ENCODE assay signal across 29 mouse cellular contexts in genomic region chr11:69711082-69711481, GRCm38 (mm10). TPM values are rescaled to one million over a fixed set of nuclear protein-coding genes. Genes with fewer than 3 reads are reported as not detected.
DNase-seq lines count a peak whose midpoint lies in the region; ATAC-seq and TF ChIP-seq lines count a peak whose summit lies in the region.
"Had no signal": no experiment of that assay in that cellular context is flagged by ENCODE, and none has a peak within 500 bp of the region (broad histone marks: within the 10 kb centered on the region; RNA-seq: fewer than 3 reads in every experiment).

No protein-coding gene starts in this region.

- H3K27me3 ChIP-seq in liver, embryonic 12.5 days (replicated peaks), result no peaks in the 10 kb centered on the region
- H3K27me3 ChIP-seq in liver, embryonic 11.5 days (replicated peaks; ENCODE audit: control insufficient read depth, insufficient read depth, low read length), result no peaks in the 10 kb centered on the region
- no peaks in the 10 kb centered on the region for H3K27me3 ChIP-seq in liver, embryonic 14.5 days (ENCODE audit: control insufficient read depth, insufficient read depth, low read length)
- no peaks in the 10 kb centered on the region for H3K27me3 ChIP-seq in liver, postnatal 0 days (ENCODE audit: insufficient read depth, low read length)
- H3K27me3 ChIP-seq in ES-Bruce4 (ENCODE audit: control insufficient read depth, insufficient read depth, low read length, poor library complexity, severe bottlenecking), result no peaks in the 10 kb centered on the region
- H3K27me3 ChIP-seq: CH12.LX; embryonic facial prominence, embryonic 12.5 days; forebrain, embryonic 13.5 days; forebrain, embryonic 15.5 days had no signal

- no peak for ATAC-seq in liver, embryonic 12.5 days
- no peak for ATAC-seq in liver, embryonic 11.5 days (replicated peaks; ENCODE audit: low FRiP score)
- no peak for ATAC-seq in liver, embryonic 14.5 days (ENCODE audit: insufficient read depth)
- ATAC-seq in liver, postnatal 0 days, result no peak
- ATAC-seq: activated CD4-positive, CD25-positive, alpha-beta regulatory T cell, adult 4 months; CD4-positive, CD25-positive, alpha-beta regulatory T cell, adult 4 months; forebrain, embryonic 13.5 days; forebrain, embryonic 15.5 days; forebrain, postnatal 0 days had no signal

- WGBS in liver, embryonic 12.5 days (ENCODE audit: insufficient replicate concordance), result 62% methylated on average over 2 of the region's 2 CpGs
- 79% methylated on average over 2 of the region's 2 CpGs for WGBS in liver, embryonic 11.5 days
- WGBS in liver, embryonic 14.5 days (ENCODE audit: insufficient replicate concordance), result 67% methylated on average over 2 of the region's 2 CpGs
- 72% methylated on average over 2 of the region's 2 CpGs for WGBS in liver, postnatal 0 days (ENCODE audit: insufficient replicate concordance)

- no peak overlapping the region for H3K4me2 ChIP-seq in liver, embryonic 12.5 days
- no peak overlapping the region for H3K4me2 ChIP-seq in liver, embryonic 11.5 days
- H3K4me2 ChIP-seq in liver, embryonic 14.5 days (ENCODE audit: low read depth), result no peak overlapping the region
- H3K4me2 ChIP-seq in liver, postnatal 0 days (ENCODE audit: low read depth, low read length), result no peak overlapping the region
- H3K4me2 ChIP-seq: embryonic facial prominence, embryonic 12.5 days; forebrain, embryonic 13.5 days; forebrain, embryonic 15.5 days had no signal

- no peak for TF ChIP-seq CTCF in liver, embryonic 14.5 days (IDR thresholded peaks at IDR 0.05; ENCODE audit: low read depth)
- no peak for TF ChIP-seq CTCF in liver, postnatal 0 days (IDR thresholded peaks at IDR 0.05; ENCODE audit: low read depth)
- no peak for TF ChIP-seq CTCF in ES-Bruce4 (IDR thresholded peaks at IDR 0.05; ENCODE audit: low read depth, low read length)

- H3K4me3 ChIP-seq in liver, embryonic 12.5 days, result no peak overlapping the region
- H3K4me3 ChIP-seq in liver, embryonic 11.5 days (ENCODE audit: low read depth, low read length), result no peak overlapping the region
- H3K4me3 ChIP-seq in liver, embryonic 14.5 days (ENCODE audit: insufficient read depth in 1 of 2, low read depth in 2 of 2, low read length in 2 of 2), result no peak overlapping the region
- no peak overlapping the region for H3K4me3 ChIP-seq in liver, postnatal 0 days (ENCODE audit: low read depth, low read length)
- H3K4me3 ChIP-seq in ES-Bruce4 (ENCODE audit: low read depth, low read length), result no peak overlapping the region
- H3K4me3 ChIP-seq in ES-E14 (ENCODE audit: insufficient read depth in 1 of 2, low read depth in 1 of 2, low read length in 2 of 2, poor library complexity in 1 of 2, severe bottlenecking in 1 of 2), result no peak overlapping the region
- H3K4me3 ChIP-seq: embryonic facial prominence, embryonic 10.5 days; embryonic facial prominence, embryonic 12.5 days; forebrain, embryonic 13.5 days; forebrain, embryonic 15.5 days had no signal

- no peaks in the 10 kb centered on the region for H3K36me3 ChIP-seq in liver, embryonic 12.5 days
- no peaks in the 10 kb centered on the region for H3K36me3 ChIP-seq in liver, embryonic 11.5 days (ENCODE audit: control insufficient read depth, insufficient read depth, low read length)
- H3K36me3 ChIP-seq in liver, embryonic 14.5 days (replicated peaks; ENCODE audit: control insufficient read depth, insufficient read depth, low read depth), result no peaks in the 10 kb centered on the region
- no peaks in the 10 kb centered on the region for H3K36me3 ChIP-seq in liver, postnatal 0 days (replicated peaks; ENCODE audit: insufficient read depth, low read length)
- no peaks in the 10 kb centered on the region for H3K36me3 ChIP-seq in ES-Bruce4 (ENCODE audit: control insufficient read depth, insufficient read depth, low read length, poor library complexity, severe bottlenecking)
- H3K36me3 ChIP-seq in ES-E14 (ENCODE audit: control insufficient read depth, insufficient read depth, low read length, poor library complexity, severe bottlenecking), result no peaks in the 10 kb centered on the region
- H3K36me3 ChIP-seq: embryonic facial prominence, embryonic 10.5 days; embryonic facial prominence, embryonic 12.5 days; forebrain, embryonic 15.5 days had no signal

- H3K27ac ChIP-seq in liver, embryonic 12.5 days, result 0 out of 2 replicates have a peak overlapping the region, but pooled peaks have one; percentile 15
- no peak overlapping the region for H3K27ac ChIP-seq in liver, embryonic 11.5 days (ENCODE audit: low read depth, low read length)
- H3K27ac ChIP-seq in liver, embryonic 14.5 days, result no peak overlapping the region
- H3K27ac ChIP-seq in liver, postnatal 0 days (ENCODE audit: low read depth), result no peak overlapping the region
- peak overlapping the region; percentile 99 for H3K27ac ChIP-seq in ES-Bruce4 (ENCODE audit: insufficient read depth, low read length)
- peak overlapping the region; percentile 98; the same call in 1 of the 2 replicates for H3K27ac ChIP-seq in ES-E14 (ENCODE audit: insufficient read depth, low read depth, low read length, poor library complexity, severe bottlenecking)
- H3K27ac ChIP-seq: embryonic facial prominence, embryonic 10.5 days; embryonic facial prominence, embryonic 12.5 days; forebrain, embryonic 13.5 days; forebrain, embryonic 15.5 days had no signal

- peak overlapping the region; percentile 22; the same call in 1 of the 2 replicates for H3K9ac ChIP-seq in liver, embryonic 12.5 days
- no peak overlapping the region for H3K9ac ChIP-seq in liver, embryonic 11.5 days (ENCODE audit: low read depth, low read length)
- 0 out of 2 replicates have a peak overlapping the region, but pooled peaks have one; percentile 3 for H3K9ac ChIP-seq in liver, embryonic 14.5 days (replicated peaks)
- no peak overlapping the region for H3K9ac ChIP-seq in liver, postnatal 0 days (replicated peaks)
- H3K9ac ChIP-seq in ES-Bruce4 (ENCODE audit: low read depth, poor library complexity, severe bottlenecking) (peak overlapping the region; percentile 45), ES-E14 (ENCODE audit: insufficient read depth, low read depth, low read length, poor library complexity, severe bottlenecking) (peak overlapping the region; percentile 12; the same call in 1 of the 2 replicates)
- H3K9ac ChIP-seq: embryonic facial prominence, embryonic 12.5 days; forebrain, embryonic 13.5 days; forebrain, embryonic 15.5 days; forebrain, postnatal 0 days had no signal

- no peak for DNase-seq in liver, embryonic 11.5 days (ENCODE audit: low spot score)
- DNase-seq in liver, embryonic 14.5 days (ENCODE audit: low read depth in 3 of 3, low spot score in 3 of 3), result no peak
- no peak for DNase-seq in liver, postnatal 0 days
- DNase-seq in ES-E14 (ENCODE audit: low read depth, low spot score), result no peak
- DNase-seq in kidney, postnatal 25 days, result no peak
- DNase-seq in adrenal gland, postnatal 36 days, result no peak
- DNase-seq: adrenal gland, adult 8-10 months; adrenal gland, postnatal 14 days; B cell, adult 2 months; cerebellum, adult 11 months; cerebellum, adult 18-20 months; cerebellum, adult 8-10 months; cerebellum, adult 9-11 months; cerebellum, postnatal 14 days; cerebellum, postnatal 36 days; embryo, embryonic 11 days; forebrain, postnatal 0 days had no signal

- no peak for TF ChIP-seq POLR2A in ES-Bruce4 (IDR thresholded peaks at IDR 0.05; ENCODE audit: insufficient read depth, low read length)

- H3K9me3 ChIP-seq in liver, embryonic 12.5 days (replicated peaks), result no peaks in the 10 kb centered on the region
- no peaks in the 10 kb centered on the region for H3K9me3 ChIP-seq in liver, embryonic 11.5 days (ENCODE audit: control insufficient read depth, low read length)
- H3K9me3 ChIP-seq in liver, embryonic 14.5 days (ENCODE audit: control insufficient read depth, low read length), result no peaks in the 10 kb centered on the region
- H3K9me3 ChIP-seq in liver, postnatal 0 days (ENCODE audit: low read length), result no peaks in the 10 kb centered on the region
- H3K9me3 ChIP-seq in ES-Bruce4 (replicated peaks; ENCODE audit: control insufficient read depth, insufficient read depth, low read length, poor library complexity, severe bottlenecking) (no peaks in the 10 kb centered on the region), ES-E14 (ENCODE audit: control insufficient read depth, insufficient read depth, low read depth, low read length) (no peaks in the 10 kb centered on the region)
- H3K9me3 ChIP-seq: embryonic facial prominence, embryonic 10.5 days; embryonic facial prominence, embryonic 12.5 days; forebrain, embryonic 13.5 days; forebrain, embryonic 15.5 days had no signal

- in situ Hi-C loops in ES-E14 (cut with MboI; ENCODE audit: low sequenced_read_pairs in 2 of 2, unreplicated experiment in 2 of 2), result loop anchor here in 1 of 2 experiments (10.0 kb wide), 1 partner anchor 56 kb away; the partner anchor contains the start of gene Sox15

- TF ChIP-seq EP300 in liver, embryonic 14.5 days (IDR thresholded peaks at IDR 0.05; ENCODE audit: low read depth), result no peak
- no peak for TF ChIP-seq EP300 in liver, postnatal 0 days (IDR thresholded peaks at IDR 0.05; ENCODE audit: low read depth)
- TF ChIP-seq EP300 in ES-Bruce4 (IDR thresholded peaks at IDR 0.05; ENCODE audit: insufficient read depth, low read depth, low read length), result peak; percentile 54; the same call in 1 of the 2 replicates

- H3K4me1 ChIP-seq in liver, embryonic 12.5 days, result peaks cover 40% of the 10 kb centered on the region
- peaks cover 16% of the 10 kb centered on the region for H3K4me1 ChIP-seq in liver, embryonic 11.5 days (replicated peaks; ENCODE audit: control insufficient read depth, insufficient read depth, low read length)
- peaks cover 12 to 15% of the 10 kb centered on the region in 2 experiments for H3K4me1 ChIP-seq in liver, embryonic 14.5 days (replicated peaks; ENCODE audit: control insufficient read depth in 2 of 2, insufficient read depth in 2 of 2, low read length in 1 of 2)
- H3K4me1 ChIP-seq in liver, postnatal 0 days (ENCODE audit: insufficient read depth), result peaks cover 23% of the 10 kb centered on the region
- peaks cover 15% of the 10 kb centered on the region for H3K4me1 ChIP-seq in ES-Bruce4 (ENCODE audit: control insufficient read depth, insufficient read depth, low read length)
- peaks cover 16 to 21% of the 10 kb centered on the region in 2 experiments for H3K4me1 ChIP-seq in ES-E14 (ENCODE audit: control insufficient read depth in 2 of 2, insufficient read depth in 2 of 2, low read length in 2 of 2, poor library complexity in 1 of 2)
- H3K4me1 ChIP-seq: forebrain, embryonic 13.5 days had no signal

RNA-seq across cellular contexts. Expression of gene Tnfsfm13, which starts 15.2 kb away (rescaled TPM):
- 0.72 and 0.98 TPM in 2 replicates for polyA plus RNA-seq in liver, embryonic 12.5 days (2016; fragmentation: Nextera tagmentation; extraction: Ambion mirVana)
- 1.7 and 2.6 TPM in 2 replicates for polyA plus RNA-seq in liver, embryonic 11.5 days (2014; fragmentation: Nextera tagmentation; extraction: Ambion mirVana)
- 0.53 and 0.80 TPM in 2 replicates for polyA plus RNA-seq in liver, embryonic 14.5 days (2012; rRNA removed)
- 0.70 and 1.7 TPM in 2 replicates for polyA plus RNA-seq in liver, embryonic 14.5 days (2014; fragmentation: Nextera tagmentation; extraction: Ambion mirVana)
- 1.1 and 1.4 TPM in 2 replicates for polyA plus RNA-seq in liver, postnatal 0 days (2015; fragmentation: Nextera tagmentation; extraction: Ambion mirVana)
- polyA plus RNA-seq in ES-Bruce4 (2011; ENCODE audit: insufficient read depth, insufficient read length, low read depth, missing spikeins), result 1.9 and 3.6 TPM in 2 replicates
- 13.7 and 19.9 TPM in 2 replicates for total RNA-seq in ES-E14 (2012; rRNA removed)
- 1 to 10 TPM; 4.0 to 4.9 TPM for total RNA-seq in adrenal gland, postnatal 36 days (2021)
- total RNA-seq: MEL had no signal
- polyA plus RNA-seq: activated CD4-positive, CD25-positive, alpha-beta regulatory T cell, adult 4 months; CD4-positive, CD25-positive, alpha-beta regulatory T cell, adult 4 months had no signal

RNA-seq across cellular contexts. Expression of gene Tnfsf12, which starts 15.4 kb away (rescaled TPM):
- 3.3 and 3.6 TPM in 2 replicates for polyA plus RNA-seq in liver, embryonic 12.5 days (2016; fragmentation: Nextera tagmentation; extraction: Ambion mirVana)
- 4.5 and 6.0 TPM in 2 replicates for polyA plus RNA-seq in liver, embryonic 11.5 days (2014; fragmentation: Nextera tagmentation; extraction: Ambion mirVana)
- 3.7 and 4.3 TPM in 2 replicates for polyA plus RNA-seq in liver, embryonic 14.5 days (2012; rRNA removed)
- polyA plus RNA-seq in liver, embryonic 14.5 days (2014; fragmentation: Nextera tagmentation; extraction: Ambion mirVana), result 2.6 and 3.1 TPM in 2 replicates
- 2.8 and 3.6 TPM in 2 replicates for polyA plus RNA-seq in liver, postnatal 0 days (2015; fragmentation: Nextera tagmentation; extraction: Ambion mirVana)
- polyA plus RNA-seq in ES-Bruce4 (2011; ENCODE audit: insufficient read depth, insufficient read length, low read depth, missing spikeins), result 3.4 and 4.1 TPM in 2 replicates
- total RNA-seq in ES-E14 (2012; rRNA removed), result 8.7 and 16.1 TPM in 2 replicates
- total RNA-seq in adrenal gland, postnatal 36 days (2021), result 10 to 100 TPM; 21.5 to 22.9 TPM
- total RNA-seq: CH12.LX; common myeloid progenitor, adult 5-6 weeks; MEL had no signal
- polyA plus RNA-seq: activated CD4-positive, CD25-positive, alpha-beta regulatory T cell, adult 4 months had no signal

RNA-seq across cellular contexts. Expression of gene Tnfsf13, which starts 25.5 kb away (rescaled TPM):
- 0.14 and 0.23 TPM in 2 replicates for polyA plus RNA-seq in liver, embryonic 12.5 days (2016; fragmentation: Nextera tagmentation; extraction: Ambion mirVana)
- 0.37 TPM in 1 of 2 replicates, not detected in the other for polyA plus RNA-seq in liver, embryonic 11.5 days (2014; fragmentation: Nextera tagmentation; extraction: Ambion mirVana)
- 0.21 and 0.26 TPM in 2 replicates for polyA plus RNA-seq in liver, embryonic 14.5 days (2012; rRNA removed)
- 0.20 TPM in 1 of 2 replicates, not detected in the other for polyA plus RNA-seq in liver, embryonic 14.5 days (2014; fragmentation: Nextera tagmentation; extraction: Ambion mirVana)
- 0.46 and 0.83 TPM in 2 replicates for polyA plus RNA-seq in liver, postnatal 0 days (2015; fragmentation: Nextera tagmentation; extraction: Ambion mirVana)
- polyA plus RNA-seq in ES-Bruce4 (2011; ENCODE audit: insufficient read depth, insufficient read length, low read depth, missing spikeins), result 1.3 and 2.9 TPM in 2 replicates
- total RNA-seq in ES-E14 (2012; rRNA removed), result 8.6 and 11.7 TPM in 2 replicates
- total RNA-seq in adrenal gland, postnatal 36 days (2021), result 1 to 10 TPM; 1.7 to 2.5 TPM
- total RNA-seq: forebrain, postnatal 0 days had no signal
- polyA plus RNA-seq: activated CD4-positive, CD25-positive, alpha-beta regulatory T cell, adult 4 months; CD4-positive, CD25-positive, alpha-beta regulatory T cell, adult 4 months; embryonic facial prominence, embryonic 10.5 days; forebrain, embryonic 11.5 days had no signal

RNA-seq across cellular contexts. Expression of gene Senp3, which starts 29.2 kb away (rescaled TPM):
- 53.8 and 56.2 TPM in 2 replicates for polyA plus RNA-seq in liver, embryonic 12.5 days (2016; fragmentation: Nextera tagmentation; extraction: Ambion mirVana)
- 75.4 and 79.1 TPM in 2 replicates for polyA plus RNA-seq in liver, embryonic 11.5 days (2014; fragmentation: Nextera tagmentation; extraction: Ambion mirVana)
- 37.0 and 45.8 TPM in 2 replicates for polyA plus RNA-seq in liver, embryonic 14.5 days (2012; rRNA removed)
- 21.0 and 24.5 TPM in 2 replicates for polyA plus RNA-seq in liver, embryonic 14.5 days (2014; fragmentation: Nextera tagmentation; extraction: Ambion mirVana)
- polyA plus RNA-seq in liver, postnatal 0 days (2015; fragmentation: Nextera tagmentation; extraction: Ambion mirVana), result 14.5 and 15.2 TPM in 2 replicates
- 198 and 221 TPM in 2 replicates for polyA plus RNA-seq in ES-Bruce4 (2011; ENCODE audit: insufficient read depth, insufficient read length, low read depth, missing spikeins)
- 265 and 282 TPM in 2 replicates for total RNA-seq in ES-E14 (2012; rRNA removed)
- total RNA-seq in adrenal gland, postnatal 36 days (2021), result 10 to 100 TPM; 70.6 to 80.4 TPM

RNA-seq across cellular contexts. Expression of gene Eif4a1, which starts 38.9 kb away (rescaled TPM):
- polyA plus RNA-seq in liver, embryonic 12.5 days (2016; fragmentation: Nextera tagmentation; extraction: Ambion mirVana), result 393 and 408 TPM in 2 replicates
- 755 and 757 TPM in 2 replicates for polyA plus RNA-seq in liver, embryonic 11.5 days (2014; fragmentation: Nextera tagmentation; extraction: Ambion mirVana)
- 312 and 420 TPM in 2 replicates for polyA plus RNA-seq in liver, embryonic 14.5 days (2012; rRNA removed)
- polyA plus RNA-seq in liver, embryonic 14.5 days (2014; fragmentation: Nextera tagmentation; extraction: Ambion mirVana), result 316 TPM in 2 replicates
- polyA plus RNA-seq in liver, postnatal 0 days (2015; fragmentation: Nextera tagmentation; extraction: Ambion mirVana), result 199 and 203 TPM in 2 replicates
- polyA plus RNA-seq in ES-Bruce4 (2011; ENCODE audit: insufficient read depth, insufficient read length, low read depth, missing spikeins), result 1,464 and 1,502 TPM in 2 replicates
- 1,512 and 1,948 TPM in 2 replicates for total RNA-seq in ES-E14 (2012; rRNA removed)
- 100 to 1,000 TPM; 678 to 712 TPM for total RNA-seq in adrenal gland, postnatal 36 days (2021)

Comparison
In these comparisons a context has a peak if more than half of its experiments do, and no peak if none do; other contexts are left out.
1. H3K27ac ChIP-seq: peak in liver, embryonic 12.5 days (single experiment), ES-Bruce4 (single experiment) and ES-E14 (single experiment); none in liver, embryonic 11.5 days (single experiment), liver, embryonic 14.5 days (single experiment) and liver, postnatal 0 days (single experiment).
2. H3K9ac ChIP-seq: peak in liver, embryonic 12.5 days (single experiment), liver, embryonic 14.5 days (single experiment), ES-Bruce4 (single experiment) and ES-E14 (single experiment); none in liver, embryonic 11.5 days (single experiment) and liver, postnatal 0 days (single experiment).